Mouse (Mus musculus): ENCODE data around the gene Miip. TPM values are rescaled to one million over a fixed set of nuclear protein-coding genes. Genes with fewer than 3 reads are reported as not detected.
A peak's percentile ranks its signal among the peaks of the same experiment; 100 is the strongest.
"Not testable (repeated sequence)": the region's sequence is repeated elsewhere in the genome, so short reads cannot be mapped to it uniquely, and the experiment has no call there.

The Miip gene
- polyA plus RNA-seq, 1 experiment from 2014 or later, result 28.6 TPM

- no peak overlapping the region for H3K4me2 ChIP-seq (replicated peaks; ENCODE audit: low read depth, low read length)
- H3K4me3 ChIP-seq (ENCODE audit: low read depth, low read length), result no peak overlapping the region
- H3K27me3 ChIP-seq (replicated peaks; ENCODE audit: insufficient read depth, low read length), result no peaks in the 10 kb centered on the region
- DNase-seq (ENCODE audit: low spot score), result no peak
- peaks cover 49% of the 10 kb centered on the region for H3K36me3 ChIP-seq (ENCODE audit: insufficient read depth, low read length)
- ATAC-seq, result no peak
- no peak overlapping the region for H3K27ac ChIP-seq (ENCODE audit: low read length)
- H3K9me3 ChIP-seq (ENCODE audit: low read length), result no peaks in the 10 kb centered on the region
- H3K9ac ChIP-seq (replicated peaks; ENCODE audit: low read depth), result no peak overlapping the region
- no peak for TF ChIP-seq EP300 (IDR thresholded peaks at IDR 0.05)
- no peak for TF ChIP-seq CTCF (IDR thresholded peaks at IDR 0.05)
- no peaks in the 10 kb centered on the region for H3K4me1 ChIP-seq (ENCODE audit: insufficient read depth, low read depth, low read length)
- 55% methylated on average over 2 of the region's 2 CpGs for WGBS
These were observed 10.8 kb upstream of the Miip start for GRCm38 (mm10) chr4:147879456-147879855.

GRCm38 (mm10) chr4:147878537-147878936 is 9.9 kb upstream of the Miip start:
- H3K27ac ChIP-seq (ENCODE audit: low read length), result no peak overlapping the region
- no peaks in the 10 kb centered on the region for H3K27me3 ChIP-seq (replicated peaks; ENCODE audit: insufficient read depth, low read length)
- no peaks in the 10 kb centered on the region for H3K9me3 ChIP-seq (ENCODE audit: low read length)
- no peak for DNase-seq (ENCODE audit: low spot score)
- H3K4me1 ChIP-seq (ENCODE audit: insufficient read depth, low read depth, low read length), result no peaks in the 10 kb centered on the region
- WGBS, result 92% methylated on average over 9 of the region's 9 CpGs
- H3K9ac ChIP-seq (replicated peaks; ENCODE audit: low read depth), result no peak overlapping the region
- no peak overlapping the region for H3K4me2 ChIP-seq (replicated peaks; ENCODE audit: low read depth, low read length)
- TF ChIP-seq CTCF (IDR thresholded peaks at IDR 0.05) (no peak), EP300 (IDR thresholded peaks at IDR 0.05) (no peak)
- H3K4me3 ChIP-seq (ENCODE audit: low read depth, low read length), result no peak overlapping the region
- peaks cover 52% of the 10 kb centered on the region for H3K36me3 ChIP-seq (ENCODE audit: insufficient read depth, low read length)
- ATAC-seq, result no peak

- DNase-seq (ENCODE audit: low spot score), result no peak
- WGBS, result 85% methylated on average over 4 of the region's 4 CpGs
- Histone ChIP-seq H3K9me3 (ENCODE audit: low read length) (no peaks in the 10 kb centered on the region), H3K36me3 (ENCODE audit: insufficient read depth, low read length) (peaks cover 29% of the 10 kb centered on the region), H3K4me1 (ENCODE audit: insufficient read depth, low read depth, low read length) (no peaks in the 10 kb centered on the region), H3K27me3 (replicated peaks; ENCODE audit: insufficient read depth, low read length) (no peaks in the 10 kb centered on the region), H3K4me2 (replicated peaks; ENCODE audit: low read depth, low read length) (no peak overlapping the region), H3K27ac (ENCODE audit: low read length) (no peak overlapping the region), H3K4me3 (ENCODE audit: low read depth, low read length) (no peak overlapping the region), H3K9ac (replicated peaks; ENCODE audit: low read depth) (no peak overlapping the region)
- no peak for TF ChIP-seq EP300 (IDR thresholded peaks at IDR 0.05)
- TF ChIP-seq CTCF (IDR thresholded peaks at IDR 0.05), result no peak
- ATAC-seq, result no peak
These were observed 7.4 kb upstream of the Miip start for GRCm38 (mm10) chr4:147875852-147876575.

GRCm38 (mm10) chr4:147869238-147869637 is 622 bp upstream of the Miip start:
- 7% methylated on average over 5 of the region's 5 CpGs for WGBS
- H3K4me1 ChIP-seq (ENCODE audit: insufficient read depth, low read depth, low read length), result peaks cover 9% of the 10 kb centered on the region
- H3K36me3 ChIP-seq (ENCODE audit: insufficient read depth, low read length), result peaks cover 6% of the 10 kb centered on the region; the same call in 1 of the 2 replicates
- H3K9ac ChIP-seq (replicated peaks; ENCODE audit: low read depth), result peak overlapping the region; percentile 20
- H3K9me3 ChIP-seq (ENCODE audit: low read length), result no peaks in the 10 kb centered on the region
- no peaks in the 10 kb centered on the region for H3K27me3 ChIP-seq (replicated peaks; ENCODE audit: insufficient read depth, low read length)
- peak overlapping the region; percentile 81 for H3K4me3 ChIP-seq (ENCODE audit: low read depth, low read length)
- peak overlapping the region; percentile 79; the same call in 1 of the 2 replicates for H3K27ac ChIP-seq (ENCODE audit: low read length)
- H3K4me2 ChIP-seq (replicated peaks; ENCODE audit: low read depth, low read length), result peak overlapping the region; percentile 59
- DNase-seq (ENCODE audit: low spot score), result no peak
- TF ChIP-seq EP300 (IDR thresholded peaks at IDR 0.05) (no peak), CTCF (IDR thresholded peaks at IDR 0.05) (no peak)
- ATAC-seq, result no peak

- H3K4me2 ChIP-seq (replicated peaks; ENCODE audit: low read depth, low read length), result peak overlapping the region; percentile 85
- H3K27me3 ChIP-seq (replicated peaks; ENCODE audit: insufficient read depth, low read length), result no peaks in the 10 kb centered on the region
- TF ChIP-seq EP300 (IDR thresholded peaks at IDR 0.05) (no peak), CTCF (IDR thresholded peaks at IDR 0.05) (no peak)
- H3K9me3 ChIP-seq (ENCODE audit: low read length), result no peaks in the 10 kb centered on the region
- H3K4me3 ChIP-seq (ENCODE audit: low read depth, low read length), result peak overlapping the region; percentile 81
- peaks cover 9% of the 10 kb centered on the region for H3K4me1 ChIP-seq (ENCODE audit: insufficient read depth, low read depth, low read length)
- 3% methylated on average over 22 of the region's 22 CpGs for WGBS
- peak overlapping the region; percentile 90 for H3K27ac ChIP-seq (ENCODE audit: low read length)
- DNase-seq (ENCODE audit: low spot score) (no peak), ATAC-seq (peak; percentile 6)
- no peaks in the 10 kb centered on the region for H3K36me3 ChIP-seq (ENCODE audit: insufficient read depth, low read length)
- peak overlapping the region; percentile 71 for H3K9ac ChIP-seq (replicated peaks; ENCODE audit: low read depth)
These were observed 810 bp downstream of the Miip start for GRCm38 (mm10) chr4:147867563-147868449.

- not testable (repeated sequence) for ATAC-seq; H3K4me1 ChIP-seq (ENCODE audit: insufficient read depth, low read depth, low read length); H3K9me3 ChIP-seq (ENCODE audit: low read length); H3K27ac ChIP-seq (ENCODE audit: low read length); H3K9ac ChIP-seq (replicated peaks; ENCODE audit: low read depth); H3K4me2 ChIP-seq (replicated peaks; ENCODE audit: low read depth, low read length); H3K36me3 ChIP-seq (ENCODE audit: insufficient read depth, low read length); H3K4me3 ChIP-seq (ENCODE audit: low read depth, low read length); H3K27me3 ChIP-seq (replicated peaks; ENCODE audit: insufficient read depth, low read length)
- peak; percentile 46 for DNase-seq (ENCODE audit: low spot score)
- WGBS, result 34% methylated on average over 3 of the region's 3 CpGs
These were observed 1.8 kb downstream of the Miip start for GRCm38 (mm10) chr4:147866793-147867192.

Measured in lung, postnatal 0 days (tissue).